Mouse (Mus musculus): ENCODE data around the gene Pla2g1b.

GRCm38 (mm10) chr5:115514346-115514745, 48.3 kb downstream of the Pla2g1b start:
- TF ChIP-seq CTCF (IDR thresholded peaks at IDR 0.05; ENCODE audit: low read depth) (no peak), EP300 (optimal IDR thresholded peaks at IDR 0.05) (no peak)

All from stomach, postnatal 0 days (tissue).